Mouse (Mus musculus): Measurements from ENCODE around the gene Sh3gl3. TPM values are rescaled to one million over a fixed set of nuclear protein-coding genes. Genes with fewer than 3 reads are reported as not detected.

Gene Sh3gl3
- polyA plus RNA-seq, 1 experiment from 2014 or later = 49.9 TPM

DNA sequence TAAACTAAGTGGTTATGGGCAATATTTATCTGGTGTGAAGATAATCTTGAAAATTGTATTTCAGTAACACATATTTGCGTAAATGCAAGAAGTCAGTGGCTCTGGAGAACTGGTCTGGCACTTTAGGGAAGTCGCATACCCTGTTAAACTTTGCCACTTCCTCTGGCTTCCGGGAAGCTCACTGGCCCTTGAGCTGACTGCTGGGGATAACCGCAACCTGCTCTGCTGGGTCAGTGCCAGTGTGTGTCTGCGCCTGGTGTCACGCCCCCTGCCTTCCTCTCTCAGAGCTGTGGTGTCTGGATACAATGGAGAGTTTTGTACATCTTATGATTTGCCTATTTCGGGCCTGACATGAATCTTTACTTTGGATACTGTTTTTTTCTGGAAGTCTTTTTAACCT lies 119.8 kb downstream of the Sh3gl3 start:
- Histone ChIP-seq H3K9ac (ENCODE audit: low read length) (no peak overlapping the region), H3K9me3 (replicated peaks; ENCODE audit: control insufficient read depth, low read length) (no peaks in the 10 kb centered on the region), H3K36me3 (ENCODE audit: control insufficient read depth, insufficient read depth, low read length) (no peaks in the 10 kb centered on the region), H3K4me3 (ENCODE audit: low read depth, low read length) (no peak overlapping the region), H3K4me2 (ENCODE audit: low read length) (no peak overlapping the region), H3K4me1 (ENCODE audit: control insufficient read depth, insufficient read depth, low read length) (no peaks in the 10 kb centered on the region; the same call in 1 of the 2 replicates), H3K27me3 (replicated peaks; ENCODE audit: control insufficient read depth, insufficient read depth, low read length) (no peaks in the 10 kb centered on the region), H3K27ac (ENCODE audit: low read depth, low read length) (no peak overlapping the region)
- no peak for DNase-seq (ENCODE audit: low spot score)
- WGBS = 69% methylated on average over 7 of the region's 7 CpGs
- no peak for ATAC-seq

- DNase-seq (ENCODE audit: low spot score) (no peak), ATAC-seq (no peak)
- no peaks in the 10 kb centered on the region for H3K36me3 ChIP-seq (ENCODE audit: control insufficient read depth, insufficient read depth, low read length)
- no peak overlapping the region for H3K4me2 ChIP-seq (ENCODE audit: low read length)
- H3K9me3 ChIP-seq (replicated peaks; ENCODE audit: control insufficient read depth, low read length) = no peaks in the 10 kb centered on the region
- H3K4me1 ChIP-seq (ENCODE audit: control insufficient read depth, insufficient read depth, low read length) = no peaks in the 10 kb centered on the region; the same call in 1 of the 2 replicates
- WGBS = 47% methylated on average over 10 of the region's 10 CpGs
- H3K4me3 ChIP-seq (ENCODE audit: low read depth, low read length) = no peak overlapping the region
- H3K9ac ChIP-seq (ENCODE audit: low read length) = no peak overlapping the region
- H3K27ac ChIP-seq (ENCODE audit: low read depth, low read length) = no peak overlapping the region
- no peaks in the 10 kb centered on the region for H3K27me3 ChIP-seq (replicated peaks; ENCODE audit: control insufficient read depth, insufficient read depth, low read length)
Observed at GRCm38 (mm10) chr7:82294083-82294482, 120.4 kb downstream of the Sh3gl3 start.

- no peak for DNase-seq (ENCODE audit: low spot score)
- WGBS = 63% methylated on average over 2 of the region's 2 CpGs
- no peaks in the 10 kb centered on the region for H3K36me3 ChIP-seq (ENCODE audit: control insufficient read depth, insufficient read depth, low read length)
- H3K4me1 ChIP-seq (ENCODE audit: control insufficient read depth, insufficient read depth, low read length) = no peaks in the 10 kb centered on the region; the same call in 1 of the 2 replicates
- no peak overlapping the region for H3K4me3 ChIP-seq (ENCODE audit: low read depth, low read length)
- H3K27me3 ChIP-seq (replicated peaks; ENCODE audit: control insufficient read depth, insufficient read depth, low read length) = no peaks in the 10 kb centered on the region
- no peak overlapping the region for H3K9ac ChIP-seq (ENCODE audit: low read length)
- H3K27ac ChIP-seq (ENCODE audit: low read depth, low read length) = no peak overlapping the region
- H3K4me2 ChIP-seq (ENCODE audit: low read length) = no peak overlapping the region
- ATAC-seq = no peak
- no peaks in the 10 kb centered on the region for H3K9me3 ChIP-seq (replicated peaks; ENCODE audit: control insufficient read depth, low read length)
Observed at GRCm38 (mm10) chr7:82294611-82295010, 121.0 kb downstream of the Sh3gl3 start.

DNA sequence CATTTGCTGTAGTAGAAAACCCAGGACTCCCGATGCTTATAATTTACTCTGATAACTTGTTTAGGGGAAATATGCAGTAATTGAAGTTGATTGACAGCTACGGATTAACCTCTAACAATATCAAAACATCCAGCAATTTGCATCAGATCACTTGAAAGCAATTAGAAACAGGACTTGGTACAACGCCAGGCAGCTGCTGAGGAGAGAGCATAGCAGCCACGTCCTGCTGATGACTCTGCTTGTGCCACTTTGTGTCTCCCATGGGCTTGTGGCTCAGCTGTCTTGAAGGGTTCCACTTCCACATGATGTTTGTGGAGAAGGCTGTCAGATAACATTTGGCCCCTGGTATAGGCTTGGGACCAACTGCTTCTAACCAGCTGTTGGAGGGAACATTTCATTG lies 134.8 kb downstream of the Sh3gl3 start:
- no peak overlapping the region for H3K27ac ChIP-seq (ENCODE audit: low read depth, low read length)
- DNase-seq (ENCODE audit: low spot score) = peak; percentile 78
- H3K4me2 ChIP-seq (ENCODE audit: low read length) = no peak overlapping the region
- H3K4me3 ChIP-seq (ENCODE audit: low read depth, low read length) = no peak overlapping the region
- no peak overlapping the region for H3K9ac ChIP-seq (ENCODE audit: low read length)
- H3K9me3 ChIP-seq (replicated peaks; ENCODE audit: control insufficient read depth, low read length) = no peaks in the 10 kb centered on the region
- no peaks in the 10 kb centered on the region for H3K27me3 ChIP-seq (replicated peaks; ENCODE audit: control insufficient read depth, insufficient read depth, low read length)
- 29% methylated on average over 4 of the region's 4 CpGs for WGBS
- ATAC-seq = peak; percentile 79
- 0 out of 2 replicates have a peak, but pooled peaks cover 2% of the 10 kb centered on the region for H3K4me1 ChIP-seq (ENCODE audit: control insufficient read depth, insufficient read depth, low read length)
- H3K36me3 ChIP-seq (ENCODE audit: control insufficient read depth, insufficient read depth, low read length) = no peaks in the 10 kb centered on the region

DNA sequence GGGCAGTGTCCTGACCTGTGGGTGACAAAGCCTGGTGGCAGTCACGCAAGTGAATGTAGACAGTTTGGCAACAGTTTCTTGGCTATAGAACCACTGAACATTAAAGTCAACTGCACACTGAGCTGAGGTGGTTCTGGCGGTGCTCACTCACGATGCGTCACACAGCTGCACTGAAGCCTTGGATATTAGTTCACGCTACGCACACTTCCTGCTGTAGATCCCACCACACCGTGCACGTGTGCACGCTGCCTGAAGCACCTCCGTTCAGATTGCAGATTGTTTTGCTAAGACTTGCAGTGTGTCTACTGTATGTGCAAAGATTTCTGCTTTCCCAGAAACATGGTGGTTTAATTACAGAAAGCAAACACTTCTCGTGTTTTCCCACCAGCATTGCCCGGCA lies 144.9 kb downstream of the Sh3gl3 start:
- 93% methylated on average over 12 of the region's 12 CpGs for WGBS
- Histone ChIP-seq H3K4me2 (ENCODE audit: low read length) (no peak overlapping the region), H3K4me3 (ENCODE audit: low read depth, low read length) (no peak overlapping the region), H3K36me3 (ENCODE audit: control insufficient read depth, insufficient read depth, low read length) (no peaks in the 10 kb centered on the region), H3K27ac (ENCODE audit: low read depth, low read length) (no peak overlapping the region), H3K9ac (ENCODE audit: low read length) (no peak overlapping the region), H3K4me1 (ENCODE audit: control insufficient read depth, insufficient read depth, low read length) (no peaks in the 10 kb centered on the region), H3K9me3 (replicated peaks; ENCODE audit: control insufficient read depth, low read length) (no peaks in the 10 kb centered on the region), H3K27me3 (replicated peaks; ENCODE audit: control insufficient read depth, insufficient read depth, low read length) (no peaks in the 10 kb centered on the region)
- ATAC-seq (no peak), DNase-seq (ENCODE audit: low spot score) (no peak)

DNA sequence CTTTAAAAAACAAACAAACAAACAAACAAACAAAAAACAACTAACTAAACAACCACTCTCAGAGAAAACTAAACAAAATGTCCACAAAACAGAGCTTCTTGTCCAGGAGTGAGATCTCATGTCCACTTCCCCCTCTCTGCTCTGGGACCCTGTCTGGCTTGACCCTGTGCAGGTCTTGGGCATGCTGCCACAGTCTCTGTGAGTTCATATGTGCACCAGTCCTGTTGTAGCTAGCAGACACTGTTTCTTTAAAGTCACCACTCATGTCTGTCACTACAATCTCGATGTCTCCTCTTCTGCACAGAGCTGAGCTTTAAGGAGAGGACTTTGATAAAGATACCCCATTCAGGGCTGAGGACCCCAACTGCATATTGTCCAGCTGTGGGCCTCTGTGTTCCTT lies 153.0 kb downstream of the Sh3gl3 start:
- Histone ChIP-seq H3K9ac (ENCODE audit: low read length) (no peak overlapping the region), H3K4me3 (ENCODE audit: low read depth, low read length) (no peak overlapping the region), H3K9me3 (replicated peaks; ENCODE audit: control insufficient read depth, low read length) (no peaks in the 10 kb centered on the region), H3K4me2 (ENCODE audit: low read length) (no peak overlapping the region), H3K27me3 (replicated peaks; ENCODE audit: control insufficient read depth, insufficient read depth, low read length) (no peaks in the 10 kb centered on the region), H3K4me1 (ENCODE audit: control insufficient read depth, insufficient read depth, low read length) (no peaks in the 10 kb centered on the region), H3K36me3 (ENCODE audit: control insufficient read depth, insufficient read depth, low read length) (no peaks in the 10 kb centered on the region), H3K27ac (ENCODE audit: low read depth, low read length) (no peak overlapping the region)
- DNase-seq (ENCODE audit: low spot score) (no peak), ATAC-seq (no peak)
- 59% methylated on average over 1 of the region's 1 CpGs for whole genome bisulfite sequencing

DNA sequence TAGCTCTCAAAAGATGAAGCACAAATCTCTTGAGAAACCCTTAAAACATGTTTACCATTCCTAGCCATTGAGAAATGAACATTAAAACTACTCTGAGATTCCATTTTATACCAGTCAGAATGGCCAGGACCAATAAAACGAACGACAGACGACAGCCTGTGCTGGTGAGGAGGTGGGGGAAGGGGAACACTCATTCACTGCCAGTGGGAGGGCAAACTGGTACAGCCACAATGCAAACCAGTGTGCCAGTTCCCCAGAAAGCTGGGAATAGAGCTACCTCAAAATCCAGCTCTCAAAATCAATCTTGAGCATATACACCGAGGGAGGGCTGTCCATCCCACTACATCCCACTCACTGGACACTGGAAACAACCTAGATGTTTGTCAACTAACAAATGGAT lies 153.6 kb downstream of the Sh3gl3 start:
- WGBS = 54% methylated on average over 4 of the region's 4 CpGs
- DNase-seq (ENCODE audit: low spot score) = no peak
- H3K27me3 ChIP-seq (replicated peaks; ENCODE audit: control insufficient read depth, insufficient read depth, low read length) = no peaks in the 10 kb centered on the region

GRCm38 (mm10) chr7:82327881-82328280 lies 154.2 kb downstream of the Sh3gl3 start:
- DNase-seq (ENCODE audit: low spot score) = no peak
- H3K4me3 ChIP-seq (ENCODE audit: low read depth, low read length) = no peak overlapping the region
- H3K27ac ChIP-seq (ENCODE audit: low read depth, low read length) = no peak overlapping the region
- 75% methylated on average over 5 of the region's 5 CpGs for WGBS
- no peak overlapping the region for H3K9ac ChIP-seq (ENCODE audit: low read length)
- no peaks in the 10 kb centered on the region for H3K36me3 ChIP-seq (ENCODE audit: control insufficient read depth, insufficient read depth, low read length)
- ATAC-seq = no peak
- no peak overlapping the region for H3K4me2 ChIP-seq (ENCODE audit: low read length)
- H3K27me3 ChIP-seq (replicated peaks; ENCODE audit: control insufficient read depth, insufficient read depth, low read length) = no peaks in the 10 kb centered on the region
- no peaks in the 10 kb centered on the region for H3K9me3 ChIP-seq (replicated peaks; ENCODE audit: control insufficient read depth, low read length)
- H3K4me1 ChIP-seq (ENCODE audit: control insufficient read depth, insufficient read depth, low read length) = no peaks in the 10 kb centered on the region

More for the DNA sequence above, 153.6 kb downstream of the Sh3gl3 start:
- H3K36me3 ChIP-seq (ENCODE audit: control insufficient read depth, insufficient read depth, low read length) = no peaks in the 10 kb centered on the region
- ATAC-seq = no peak
- no peak overlapping the region for H3K27ac ChIP-seq (ENCODE audit: low read depth, low read length)
- H3K4me2 ChIP-seq (ENCODE audit: low read length) = no peak overlapping the region
- H3K4me3 ChIP-seq (ENCODE audit: low read depth, low read length) = no peak overlapping the region
- H3K9ac ChIP-seq (ENCODE audit: low read length) = no peak overlapping the region
- H3K4me1 ChIP-seq (ENCODE audit: control insufficient read depth, insufficient read depth, low read length) = no peaks in the 10 kb centered on the region
- H3K9me3 ChIP-seq (replicated peaks; ENCODE audit: control insufficient read depth, low read length) = no peaks in the 10 kb centered on the region

- no peaks in the 10 kb centered on the region for H3K4me1 ChIP-seq (ENCODE audit: control insufficient read depth, insufficient read depth, low read length)
- H3K36me3 ChIP-seq (ENCODE audit: control insufficient read depth, insufficient read depth, low read length) = no peaks in the 10 kb centered on the region
- no peak for ATAC-seq
- H3K9me3 ChIP-seq (replicated peaks; ENCODE audit: control insufficient read depth, low read length) = no peaks in the 10 kb centered on the region
- H3K27me3 ChIP-seq (replicated peaks; ENCODE audit: control insufficient read depth, insufficient read depth, low read length) = peaks cover 6% of the 10 kb centered on the region; the same call in 1 of the 2 replicates
- DNase-seq (ENCODE audit: low spot score) = no peak
- no peak overlapping the region for H3K4me3 ChIP-seq (ENCODE audit: low read depth, low read length)
- H3K27ac ChIP-seq (ENCODE audit: low read depth, low read length) = no peak overlapping the region
- WGBS = 72% methylated on average over 4 of the region's 4 CpGs
- no peak overlapping the region for H3K9ac ChIP-seq (ENCODE audit: low read length)
- H3K4me2 ChIP-seq (ENCODE audit: low read length) = no peak overlapping the region
Observed at GRCm38 (mm10) chr7:82329831-82330230, 156.2 kb downstream of the Sh3gl3 start.
